Mouse (Mus musculus): ENCODE results near the gene Arf3.

DNA sequence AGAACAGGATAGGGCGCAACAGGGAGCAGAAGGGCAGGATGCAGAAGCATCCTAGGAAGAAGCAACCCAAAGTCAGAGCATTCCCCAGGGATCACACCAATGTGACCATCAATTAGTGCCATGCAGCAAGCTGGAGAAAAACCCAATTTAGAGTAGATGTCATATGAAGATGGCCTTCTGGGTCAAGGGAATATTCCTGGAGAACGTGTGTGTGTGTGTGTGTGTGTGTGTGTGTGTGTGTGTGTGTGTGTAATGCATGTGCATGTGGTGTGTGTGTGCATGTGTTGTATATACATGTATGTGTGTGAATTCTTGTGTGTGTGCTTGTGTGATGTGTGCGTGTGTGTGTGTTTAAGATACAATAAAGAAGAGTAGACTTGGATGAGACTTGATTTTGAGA, 35.9 kb upstream of the Arf3 start:
- TF ChIP-seq CTCF (IDR thresholded peaks at IDR 0.05; ENCODE audit: low read depth) (no peak), EP300 (IDR thresholded peaks at IDR 0.05; ENCODE audit: low read depth) (no peak)
